ENCODE assay signal across 5 mouse cellular contexts in genomic region chr2:150357136-150357535, GRCm38 (mm10). TPM values are rescaled to one million over a fixed set of nuclear protein-coding genes. Genes with fewer than 3 reads are reported as not detected.
"Had no signal": no experiment of that assay in that cellular context is flagged by ENCODE, and none has a peak within 500 bp of the region (broad histone marks: within the 10 kb centered on the region; RNA-seq: fewer than 3 reads in every experiment).

No protein-coding gene starts in this region.

RNA-seq across cellular contexts. Expression of gene Gm10130, which starts 33.6 kb away (rescaled TPM):
- polyA plus RNA-seq: small intestine, adult 2 months; spleen, adult 2 months; testis, adult 2 months; thymus, adult 2 months; urinary bladder, adult 2 months had no signal
